Mouse (Mus musculus): ENCODE measurements at regions not wholly inside any gene's neighbourhood (a gene's known extent, or its start where the extent isn't known, plus 50 kb on each side); places are given as distances from the start of the nearest gene placed in this dataset.
"Not testable (repeated sequence)": the region's sequence is repeated elsewhere in the genome, so short reads cannot be mapped to it uniquely, and the experiment has no call there.

DNA sequence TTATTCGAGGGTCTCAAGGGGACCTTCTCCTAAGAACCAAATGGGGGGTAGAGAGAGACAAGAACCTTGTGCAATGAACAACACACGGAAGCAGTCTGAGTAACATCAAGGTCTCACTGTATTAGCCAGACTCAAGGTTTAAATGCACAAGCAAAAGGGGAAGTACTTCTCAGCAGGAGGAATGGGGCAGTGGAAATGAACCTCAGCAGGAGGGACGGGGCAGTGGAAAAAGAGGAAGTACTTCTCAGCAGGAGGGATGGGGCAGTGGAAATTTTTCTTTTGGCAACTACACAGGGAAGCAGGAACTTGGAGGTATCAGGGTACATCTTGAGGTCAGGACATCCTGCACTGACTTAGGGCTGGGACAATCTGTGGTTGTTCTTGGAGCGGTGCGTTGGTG is 62.3 kb upstream of the Cdk6 start:
- not testable (repeated sequence) for DNase-seq (ENCODE audit: extremely low read depth, low read depth, low spot score); H3K4me3 ChIP-seq (ENCODE audit: insufficient read depth, low read depth, low read length); H3K27ac ChIP-seq (replicated peaks; ENCODE audit: insufficient read depth, low read depth, low read length); H3K27me3 ChIP-seq (ENCODE audit: control insufficient read depth, insufficient read depth, low read length); H3K4me1 ChIP-seq (ENCODE audit: control insufficient read depth, insufficient read depth, low read length); H3K36me3 ChIP-seq (ENCODE audit: control insufficient read depth, insufficient read depth, low read length); H3K9ac ChIP-seq (ENCODE audit: low read depth, low read length); H3K79me2 ChIP-seq (ENCODE audit: control insufficient read depth, insufficient read depth, low read length)
- WGBS: 81% methylated on average over 5 of the region's 5 CpGs

DNA sequence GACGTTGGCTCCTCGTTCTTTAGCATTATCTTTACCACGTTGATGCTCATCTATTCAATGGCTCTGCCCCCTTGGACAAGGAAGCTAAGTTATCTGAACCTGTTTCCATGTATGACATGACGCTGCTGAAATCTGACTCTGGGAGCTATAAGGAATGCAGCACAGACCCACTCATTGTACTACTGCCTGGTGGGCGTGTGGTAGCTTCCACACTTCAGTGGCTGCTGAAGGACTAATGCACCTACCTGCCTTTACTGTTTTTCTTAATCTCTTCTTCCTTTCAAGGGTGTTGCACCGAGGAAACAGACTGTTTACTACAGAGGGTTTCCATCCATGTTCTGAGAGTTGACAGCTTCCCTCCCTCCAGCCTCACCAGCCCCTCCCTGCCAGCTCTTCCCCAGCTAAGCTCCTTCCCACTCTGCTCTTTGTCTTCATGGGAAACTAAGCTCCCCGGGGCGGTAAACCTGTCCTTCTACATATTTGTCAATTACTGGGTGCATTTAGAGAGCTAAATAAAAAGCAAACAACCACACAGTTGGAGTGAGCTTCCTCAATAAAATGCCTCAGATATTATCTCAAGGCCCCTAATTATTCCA is 59.3 kb upstream of the Cdk6 start:
- H3K27ac ChIP-seq (replicated peaks; ENCODE audit: insufficient read depth, low read depth, low read length); H3K4me3 ChIP-seq (ENCODE audit: insufficient read depth, low read depth, low read length); H3K4me1 ChIP-seq (ENCODE audit: control insufficient read depth, insufficient read depth, low read length); H3K36me3 ChIP-seq (ENCODE audit: control insufficient read depth, insufficient read depth, low read length); H3K9ac ChIP-seq (ENCODE audit: low read depth, low read length); H3K27me3 ChIP-seq (ENCODE audit: control insufficient read depth, insufficient read depth, low read length); DNase-seq (ENCODE audit: extremely low read depth, low read depth, low spot score); H3K79me2 ChIP-seq (ENCODE audit: control insufficient read depth, insufficient read depth, low read length): not testable (repeated sequence)
- 68% methylated on average over 8 of the region's 8 CpGs for WGBS

DNA sequence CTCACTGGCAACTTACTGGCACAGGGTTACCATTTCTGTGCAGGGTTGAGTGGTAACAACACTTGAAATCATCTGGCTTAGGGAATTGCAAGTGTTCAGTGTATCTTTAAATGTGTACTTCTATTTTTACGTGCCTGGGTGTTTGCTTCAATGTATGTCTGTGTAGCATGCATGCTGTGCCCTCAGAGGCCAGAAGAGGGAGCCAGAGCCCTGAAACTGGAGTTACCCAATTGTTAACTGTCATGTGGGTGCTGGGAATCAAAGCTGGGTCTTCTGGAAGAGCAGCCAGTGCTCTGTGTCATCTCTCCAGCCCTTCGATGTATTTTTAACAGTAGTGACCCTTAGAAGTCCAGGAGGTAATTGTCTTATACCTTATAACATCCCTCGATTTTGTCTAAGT is 58.2 kb upstream of the Cdk6 start:
- TF ChIP-seq POLR2A (IDR thresholded peaks at IDR 0.05; ENCODE audit: extremely low read depth, insufficient read depth, low read length): no peak
- TF ChIP-seq CTCF (IDR thresholded peaks at IDR 0.05; ENCODE audit: low read depth, low read length): peak; percentile 20; the same call in 1 of the 2 replicates
- H3K79me2 ChIP-seq (ENCODE audit: control insufficient read depth, insufficient read depth, low read length): no peaks in the 10 kb centered on the region
- no peaks in the 10 kb centered on the region for H3K4me1 ChIP-seq (ENCODE audit: control insufficient read depth, insufficient read depth, low read length)
- no peak overlapping the region for H3K9ac ChIP-seq (ENCODE audit: low read depth, low read length)
- WGBS: 86% methylated on average over 3 of the region's 3 CpGs
- H3K4me3 ChIP-seq (ENCODE audit: insufficient read depth, low read depth, low read length): no peak overlapping the region
- H3K27me3 ChIP-seq (ENCODE audit: control insufficient read depth, insufficient read depth, low read length): no peaks in the 10 kb centered on the region
- H3K27ac ChIP-seq (replicated peaks; ENCODE audit: insufficient read depth, low read depth, low read length): no peak overlapping the region
- DNase-seq (ENCODE audit: extremely low read depth, low read depth, low spot score): no peak
- H3K36me3 ChIP-seq (ENCODE audit: control insufficient read depth, insufficient read depth, low read length): no peaks in the 10 kb centered on the region

DNA sequence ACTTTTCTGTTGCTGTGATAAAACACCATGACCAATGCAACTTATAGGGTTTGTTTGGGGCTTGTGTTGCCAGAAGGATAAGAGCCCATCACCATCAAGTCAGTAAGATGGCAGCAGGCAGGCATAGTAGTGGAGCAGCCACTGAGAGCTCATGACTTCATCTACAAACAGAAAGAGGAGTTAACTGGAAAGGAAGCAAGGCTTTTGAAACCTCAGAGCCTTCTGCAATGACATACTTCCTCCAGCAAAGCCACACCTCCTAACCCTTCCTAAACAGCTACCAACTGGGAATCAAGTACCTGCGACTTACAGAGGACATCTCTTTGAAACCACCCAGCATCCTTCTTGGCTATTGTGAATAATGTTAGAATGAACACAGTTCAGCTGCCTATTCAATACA is 57.0 kb upstream of the Cdk6 start:
- H3K27ac ChIP-seq (replicated peaks; ENCODE audit: insufficient read depth, low read depth, low read length); H3K9ac ChIP-seq (ENCODE audit: low read depth, low read length); DNase-seq (ENCODE audit: extremely low read depth, low read depth, low spot score); H3K79me2 ChIP-seq (ENCODE audit: control insufficient read depth, insufficient read depth, low read length); H3K27me3 ChIP-seq (ENCODE audit: control insufficient read depth, insufficient read depth, low read length); H3K4me3 ChIP-seq (ENCODE audit: insufficient read depth, low read depth, low read length); H3K36me3 ChIP-seq (ENCODE audit: control insufficient read depth, insufficient read depth, low read length); H3K4me1 ChIP-seq (ENCODE audit: control insufficient read depth, insufficient read depth, low read length): not testable (repeated sequence)
- 97% methylated on average over 1 of the region's 1 CpGs for whole genome bisulfite sequencing

DNA sequence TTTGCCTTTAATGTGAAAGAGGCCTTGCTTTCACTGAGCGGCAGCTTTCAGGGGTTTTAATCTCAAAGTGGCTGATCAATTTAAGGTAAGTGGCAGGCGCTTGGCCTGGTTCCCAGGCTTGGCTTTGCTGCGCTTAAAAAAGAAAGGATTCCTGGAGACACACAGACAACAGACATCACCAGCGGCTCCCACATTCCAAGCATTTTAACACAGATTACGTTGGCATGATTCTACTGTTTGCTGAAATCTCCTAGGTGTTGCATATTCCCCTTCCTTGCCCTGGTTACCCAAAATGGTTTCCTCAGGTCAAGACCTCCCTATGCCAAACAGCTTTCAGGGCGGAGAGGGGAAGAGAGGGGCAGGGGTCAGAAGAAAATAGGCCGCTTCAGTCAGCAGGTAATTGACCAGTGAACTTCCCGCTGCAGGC is 51.3 kb upstream of the Cdk6 start:
- DNase-seq (ENCODE audit: extremely low read depth, low read depth, low spot score): peak; percentile 8
- H3K79me2 ChIP-seq (ENCODE audit: control insufficient read depth, insufficient read depth, low read length); H3K27me3 ChIP-seq (ENCODE audit: control insufficient read depth, insufficient read depth, low read length); H3K4me3 ChIP-seq (ENCODE audit: insufficient read depth, low read depth, low read length); H3K4me1 ChIP-seq (ENCODE audit: control insufficient read depth, insufficient read depth, low read length); H3K9ac ChIP-seq (ENCODE audit: low read depth, low read length); H3K27ac ChIP-seq (replicated peaks; ENCODE audit: insufficient read depth, low read depth, low read length); H3K36me3 ChIP-seq (ENCODE audit: control insufficient read depth, insufficient read depth, low read length): not testable (repeated sequence)
- whole genome bisulfite sequencing: 22% methylated on average over 8 of the region's 8 CpGs
